Mouse (Mus musculus) limb, embryonic 14.5 days (tissue): ENCODE data around the gene Psg21. TPM values are rescaled to one million over a fixed set of nuclear protein-coding genes. Genes with fewer than 3 reads are reported as not detected.
"Not testable (repeated sequence)": the region's sequence is repeated elsewhere in the genome, so short reads cannot be mapped to it uniquely, and the experiment has no call there.

Experiments
- ATAC-seq: fragments of 200-750 bp; cut with Nextera tagmentation; 2 replicates; pipeline ENCODE4 v1.8.0; 2017; ENCODE audit warnings: low read depth, moderate number of reproducible peaks, moderate TSS enrichment; ENCODE audit not compliant: low FRiP score
- DNase-seq: peaks from one replicate; pipeline ENCODE4 v3.0.0-alpha.2; 2015; ENCODE audit warnings: low spot score
- H3K27ac ChIP-seq: fragments of 300-500 bp; sonication (generic); replicated peaks from 2 replicates; pipeline ENCODE4 v1.5.1; 2014; ENCODE audit warnings: low read depth, mild to moderate bottlenecking, low read length, moderate library complexity, mixed read lengths
- H3K27me3 ChIP-seq: fragments of 300-500 bp; sonication (generic); 2 replicates; pipeline ENCODE4 v1.6.1; 2014; ENCODE audit warnings: low read length, mixed read lengths; ENCODE audit not compliant: control insufficient read depth, insufficient read depth
- H3K36me3 ChIP-seq: fragments of 300-500 bp; sonication (generic); 2 replicates; pipeline ENCODE4 v1.6.1; 2014; ENCODE audit warnings: mild to moderate bottlenecking, low read length, moderate library complexity, mixed read lengths; ENCODE audit not compliant: control insufficient read depth, insufficient read depth
- H3K4me1 ChIP-seq: fragments of 300-500 bp; sonication (generic); 2 replicates; pipeline ENCODE4 v1.6.1; 2014; ENCODE audit warnings: antibody characterized with exemption, low read length, mixed read lengths; ENCODE audit not compliant: control insufficient read depth, insufficient read depth
- H3K4me2 ChIP-seq: fragments of 300-500 bp; sonication (generic); replicated peaks from 2 replicates; pipeline ENCODE4 v1.6.1; 2014; ENCODE audit warnings: low read depth, mild to moderate bottlenecking, low read length, moderate library complexity; ENCODE audit not compliant: severe bottlenecking
- H3K4me3 ChIP-seq: fragments of 300-500 bp; sonication (generic); replicated peaks from 2 replicates; pipeline ENCODE4 v1.5.1; 2014; ENCODE audit warnings: low read length
- H3K9ac ChIP-seq: fragments of 300-500 bp; sonication (generic); 2 replicates; pipeline ENCODE4 v1.6.1; 2014; ENCODE audit warnings: mild to moderate bottlenecking, low read depth, low read length, moderate library complexity; ENCODE audit not compliant: severe bottlenecking
- H3K9me3 ChIP-seq: fragments of 300-500 bp; sonication (generic); 2 replicates; pipeline ENCODE4 v1.6.1; 2016; ENCODE audit warnings: low read length; ENCODE audit not compliant: control insufficient read depth
- POLR2A ChIP-seq: fragments of 200-500 bp; IDR thresholded peaks from 2 replicates; pipeline ENCODE4 v1.8.0; 2012; ENCODE audit warnings: inconsistent platforms, mild to moderate bottlenecking, moderate library complexity, borderline replicate concordance; ENCODE audit not compliant: insufficient read depth, insufficient read length; ENCODE audit errors: extremely low read depth
- WGBS: fragments of 180-500 bp; shearing (Covaris S2); extraction: QIAGEN DNeasy Blood & Tissue Kit; methylation state at CpG from one replicate; pipeline ENCODE4 v1.1.7; 2014; 5-methylcytosine and 5-hydroxymethylcytosine counted together
- polyA plus RNA-seq, 2 experiments: library from polyadenylated mRNA; depleted of rRNA in 1 of 2; stranded (reverse) in 1 of 2; unstranded in 1 of 2; fragments of >200 nt; fragmentation: Nextera tagmentation in 1 of 2; extraction: Ambion mirVana in 1 of 2; gene quantifications; 2 replicates each; pipeline versions ENCODE4 v1.2.1 to v1.2.3; 2012 to 2014

Psg21 gene
- polyA plus RNA-seq (2012; rRNA removed) (0.45 and 0.47 TPM in 2 replicates), polyA plus RNA-seq (2014; fragmentation: Nextera tagmentation; extraction: Ambion mirVana) (not detected in 2 replicates)

GRCm38 (mm10) chr7:18656625-18657024 lies at the start of gene Psg21:
Gene Psg21 (minus strand): TSS chr7:18656725.
- H3K27ac ChIP-seq, H3K9me3 ChIP-seq, H3K4me1 ChIP-seq, DNase-seq, H3K27me3 ChIP-seq, ATAC-seq, H3K4me3 ChIP-seq, H3K4me2 ChIP-seq, H3K9ac ChIP-seq, H3K36me3 ChIP-seq: not testable (repeated sequence)
- WGBS: 75% methylated on average over 1 of the region's 2 CpGs

- WGBS: 66% methylated on average over 2 of the region's 2 CpGs
- Histone ChIP-seq H3K36me3 (no peaks in the 10 kb centered on the region), H3K27ac (no peak within 1 kb of the TSS), H3K27me3 (no peaks in the 10 kb centered on the region), H3K4me1 (no peaks in the 10 kb centered on the region), H3K9ac (no peak within 1 kb of the TSS), H3K4me3 (no peak within 1 kb of the TSS), H3K4me2 (no peak within 1 kb of the TSS), H3K9me3 (no peaks in the 10 kb centered on the region)
- no peak for ATAC-seq
- no peak for TF ChIP-seq POLR2A
- DNase-seq: no peak
These were observed 29.6 kb upstream of the Psg21 start, which contains the start of gene Psg20 for GRCm38 (mm10) chr7:18686085-18686484. Gene Psg20 (minus strand): TSS chr7:18686185.

GRCm38 (mm10) chr7:18685586-18685985 lies 29.1 kb upstream of the Psg21 start:
- DNase-seq (no peak), ATAC-seq (no peak)
- no peak overlapping the region for H3K4me2 ChIP-seq
- no peaks in the 10 kb centered on the region for H3K4me1 ChIP-seq
- H3K36me3 ChIP-seq: no peaks in the 10 kb centered on the region
- H3K9me3 ChIP-seq: no peaks in the 10 kb centered on the region
- H3K27me3 ChIP-seq: no peaks in the 10 kb centered on the region
- no peak overlapping the region for H3K9ac ChIP-seq
- no peak overlapping the region for H3K4me3 ChIP-seq
- H3K27ac ChIP-seq: no peak overlapping the region
- TF ChIP-seq POLR2A: no peak

- Histone ChIP-seq H3K4me3 (no peak overlapping the region), H3K27me3 (no peaks in the 10 kb centered on the region), H3K9ac (no peak overlapping the region), H3K4me1 (no peaks in the 10 kb centered on the region), H3K9me3 (no peaks in the 10 kb centered on the region), H3K4me2 (no peak overlapping the region), H3K27ac (no peak overlapping the region), H3K36me3 (no peaks in the 10 kb centered on the region)
- WGBS: 46% methylated on average over 2 of the region's 2 CpGs
- peak; percentile 8 for DNase-seq
- TF ChIP-seq POLR2A: no peak
- ATAC-seq: no peak
These were observed 23.2 kb upstream of the Psg21 start for GRCm38 (mm10) chr7:18679772-18680171.

- H3K4me3 ChIP-seq, DNase-seq, H3K9me3 ChIP-seq, ATAC-seq, H3K9ac ChIP-seq, H3K27me3 ChIP-seq, H3K4me1 ChIP-seq, H3K27ac ChIP-seq, H3K36me3 ChIP-seq, H3K4me2 ChIP-seq: not testable (repeated sequence)
- 81% methylated on average over 8 of the region's 8 CpGs for WGBS
These were observed 29.6 kb downstream of the Psg21 start for GRCm38 (mm10) chr7:18626921-18627320.

- WGBS: 46% methylated on average over 1 of the region's 2 CpGs
- not testable (repeated sequence) for H3K4me3 ChIP-seq, H3K27ac ChIP-seq, DNase-seq, H3K4me2 ChIP-seq, ATAC-seq, H3K4me1 ChIP-seq, H3K9ac ChIP-seq, H3K9me3 ChIP-seq, H3K27me3 ChIP-seq, H3K36me3 ChIP-seq
These were observed 40.1 kb downstream of the Psg21 start, which contains the start of gene Psg23 for GRCm38 (mm10) chr7:18616401-18616800. Gene Psg23 (minus strand): TSS chr7:18616501.

Other genes with a start within 250 kb of the Psg21 start
- gene Psg28, start 224.7 kb downstream of the Psg21 start, polyA plus RNA-seq (2012; rRNA removed): 0.03 and 0.19 TPM in 2 replicates
- gene Psg28, start 224.7 kb downstream of the Psg21 start, polyA plus RNA-seq (2014; fragmentation: Nextera tagmentation; extraction: Ambion mirVana): not detected in 2 replicates
- 0.03 TPM in 1 of 2 replicates, not detected in the other for gene Psg26, start 172.5 kb downstream of the Psg21 start, polyA plus RNA-seq (2012; rRNA removed)
- not detected in 2 replicates for gene Psg26, start 172.5 kb downstream of the Psg21 start, polyA plus RNA-seq (2014; fragmentation: Nextera tagmentation; extraction: Ambion mirVana)
- 0.09 TPM in 1 of 2 replicates, not detected in the other for gene Psg25, start 124.5 kb downstream of the Psg21 start, polyA plus RNA-seq (2012; rRNA removed)
- not detected in 2 replicates for gene Psg25, start 124.5 kb downstream of the Psg21 start, polyA plus RNA-seq (2014; fragmentation: Nextera tagmentation; extraction: Ambion mirVana)
- gene Psg27, start 89.4 kb downstream of the Psg21 start, polyA plus RNA-seq (2012; rRNA removed): 0.25 and 0.50 TPM in 2 replicates
- not detected in 2 replicates for gene Psg27, start 89.4 kb downstream of the Psg21 start, polyA plus RNA-seq (2014; fragmentation: Nextera tagmentation; extraction: Ambion mirVana)
- gene Psg23, start 40.2 kb downstream of the Psg21 start, polyA plus RNA-seq (2012; rRNA removed): 0.16 and 0.18 TPM in 2 replicates
- not detected in 2 replicates for gene Psg23, start 40.2 kb downstream of the Psg21 start, polyA plus RNA-seq (2014; fragmentation: Nextera tagmentation; extraction: Ambion mirVana)
- gene Psg20, start 29.5 kb upstream of the Psg21 start, polyA plus RNA-seq (2012; rRNA removed): not detected in 2 replicates
- gene Psg20, start 29.5 kb upstream of the Psg21 start, polyA plus RNA-seq (2014; fragmentation: Nextera tagmentation; extraction: Ambion mirVana): not detected in 2 replicates
- 0.04 and 0.14 TPM in 2 replicates for gene Psg22, start 61.4 kb upstream of the Psg21 start, polyA plus RNA-seq (2012; rRNA removed)
- not detected in 2 replicates for gene Psg22, start 61.4 kb upstream of the Psg21 start, polyA plus RNA-seq (2014; fragmentation: Nextera tagmentation; extraction: Ambion mirVana)
- gene Psg19, start 141.8 kb upstream of the Psg21 start, polyA plus RNA-seq (2012; rRNA removed): 0.05 and 0.25 TPM in 2 replicates
- not detected in 2 replicates for gene Psg19, start 141.8 kb upstream of the Psg21 start, polyA plus RNA-seq (2014; fragmentation: Nextera tagmentation; extraction: Ambion mirVana)
- gene Psg17, start 164.9 kb upstream of the Psg21 start, polyA plus RNA-seq (2012; rRNA removed): 0.47 and 0.48 TPM in 2 replicates
- gene Psg17, start 164.9 kb upstream of the Psg21 start, polyA plus RNA-seq (2014; fragmentation: Nextera tagmentation; extraction: Ambion mirVana): not detected in 2 replicates
- 0.91 and 1.0 TPM in 2 replicates for gene Mill2, start 183.2 kb upstream of the Psg21 start, polyA plus RNA-seq (2012; rRNA removed)
- gene Mill2, start 183.2 kb upstream of the Psg21 start, polyA plus RNA-seq (2014; fragmentation: Nextera tagmentation; extraction: Ambion mirVana): 0.21 TPM in 2 replicates
- gene Pglyrp1, start 214.6 kb upstream of the Psg21 start, polyA plus RNA-seq (2012; rRNA removed): 0.60 and 1.9 TPM in 2 replicates
- gene Pglyrp1, start 214.6 kb upstream of the Psg21 start, polyA plus RNA-seq (2014; fragmentation: Nextera tagmentation; extraction: Ambion mirVana): 1.3 and 1.9 TPM in 2 replicates